Mouse (Mus musculus): ENCODE results near the gene Plcl2. TPM values are rescaled to one million over a fixed set of nuclear protein-coding genes. Genes with fewer than 3 reads are reported as not detected.

The Plcl2 gene
- total and polyA plus RNA-seq, 2 experiments from 2014 or later, result 8.8 to 43.2 TPM

DNA sequence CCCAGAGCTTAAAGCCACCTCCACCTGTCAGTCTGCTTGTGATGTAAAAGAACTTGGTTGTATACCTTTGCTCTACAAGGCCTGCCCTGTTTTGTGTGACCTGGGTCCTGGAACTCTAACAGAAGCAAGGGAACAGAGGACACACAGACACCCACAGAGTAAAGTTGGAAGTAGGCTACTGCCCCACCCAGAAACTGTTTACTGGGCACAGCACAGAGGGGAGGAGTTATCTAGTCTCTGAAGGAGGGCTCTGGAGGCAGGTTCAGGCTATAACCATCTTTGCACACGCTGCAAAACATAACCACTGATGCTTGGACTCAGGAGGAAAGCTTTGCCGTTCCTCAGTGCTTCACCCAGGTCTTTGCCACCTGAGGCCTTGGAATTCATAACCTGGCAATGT lies 221.7 kb downstream of the Plcl2 start:
- H3K4me2 ChIP-seq (ENCODE audit: low read depth, low read length, poor library complexity, severe bottlenecking), result no peak overlapping the region
- H3K4me3 ChIP-seq (ENCODE audit: low read depth, low read length), result no peak overlapping the region
- H3K9me3 ChIP-seq (ENCODE audit: low read length), result no peaks in the 10 kb centered on the region
- H3K36me3 ChIP-seq (ENCODE audit: insufficient read depth, low read length), result peaks cover 13% of the 10 kb centered on the region
- TF ChIP-seq CTCF (IDR thresholded peaks at IDR 0.05), result no peak
- H3K4me1 ChIP-seq (ENCODE audit: insufficient read depth, low read length), result no peaks in the 10 kb centered on the region
- no peak for ATAC-seq (ENCODE audit: low FRiP score)
- no peaks in the 10 kb centered on the region for H3K27me3 ChIP-seq (ENCODE audit: insufficient read depth, low read length)
- no peak overlapping the region for H3K9ac ChIP-seq (replicated peaks; ENCODE audit: low read length, poor library complexity, severe bottlenecking)
- no peak overlapping the region for H3K27ac ChIP-seq (ENCODE audit: low read depth, low read length)
- WGBS, result 90% methylated on average over 2 of the region's 2 CpGs
- no peak for DNase-seq (ENCODE audit: low spot score)

GRCm38 (mm10) chr17:50731876-50732275 lies 222.7 kb downstream of the Plcl2 start:
- Histone ChIP-seq H3K4me2 (ENCODE audit: low read depth, low read length, poor library complexity, severe bottlenecking) (no peak overlapping the region), H3K4me3 (ENCODE audit: low read depth, low read length) (no peak overlapping the region), H3K4me1 (ENCODE audit: insufficient read depth, low read length) (no peaks in the 10 kb centered on the region), H3K27me3 (ENCODE audit: insufficient read depth, low read length) (no peaks in the 10 kb centered on the region), H3K9me3 (ENCODE audit: low read length) (no peaks in the 10 kb centered on the region), H3K27ac (ENCODE audit: low read depth, low read length) (no peak overlapping the region), H3K9ac (replicated peaks; ENCODE audit: low read length, poor library complexity, severe bottlenecking) (no peak overlapping the region), H3K36me3 (ENCODE audit: insufficient read depth, low read length) (peaks cover 13% of the 10 kb centered on the region)
- 97% methylated on average over 5 of the region's 5 CpGs for WGBS
- ATAC-seq (ENCODE audit: low FRiP score), result no peak
- TF ChIP-seq CTCF (IDR thresholded peaks at IDR 0.05), result no peak
- no peak for DNase-seq (ENCODE audit: low spot score)

GRCm38 (mm10) chr17:50733390-50733789 lies 224.2 kb downstream of the Plcl2 start:
- Histone ChIP-seq H3K27ac (ENCODE audit: low read depth, low read length) (no peak overlapping the region), H3K9me3 (ENCODE audit: low read length) (no peaks in the 10 kb centered on the region), H3K9ac (replicated peaks; ENCODE audit: low read length, poor library complexity, severe bottlenecking) (no peak overlapping the region), H3K4me3 (ENCODE audit: low read depth, low read length) (no peak overlapping the region), H3K27me3 (ENCODE audit: insufficient read depth, low read length) (no peaks in the 10 kb centered on the region), H3K4me1 (ENCODE audit: insufficient read depth, low read length) (no peaks in the 10 kb centered on the region), H3K4me2 (ENCODE audit: low read depth, low read length, poor library complexity, severe bottlenecking) (no peak overlapping the region), H3K36me3 (ENCODE audit: insufficient read depth, low read length) (peaks cover 13% of the 10 kb centered on the region)
- DNase-seq (ENCODE audit: low spot score) (peak; percentile 22), ATAC-seq (ENCODE audit: low FRiP score) (no peak)
- TF ChIP-seq CTCF (IDR thresholded peaks at IDR 0.05), result no peak
- 92% methylated on average over 7 of the region's 7 CpGs for WGBS

GRCm38 (mm10) chr17:50734781-50735180 lies 225.6 kb downstream of the Plcl2 start:
- no peaks in the 10 kb centered on the region for H3K4me1 ChIP-seq (ENCODE audit: insufficient read depth, low read length)
- H3K9me3 ChIP-seq (ENCODE audit: low read length), result no peaks in the 10 kb centered on the region
- 92% methylated on average over 6 of the region's 6 CpGs for WGBS
- DNase-seq (ENCODE audit: low spot score), result peak; percentile 3
- no peak; the same call in 1 of the 2 replicates for ATAC-seq (ENCODE audit: low FRiP score)
- no peak for TF ChIP-seq CTCF (IDR thresholded peaks at IDR 0.05)
- no peak overlapping the region for H3K27ac ChIP-seq (ENCODE audit: low read depth, low read length)
- no peak overlapping the region for H3K4me3 ChIP-seq (ENCODE audit: low read depth, low read length)
- H3K36me3 ChIP-seq (ENCODE audit: insufficient read depth, low read length), result peaks cover 13% of the 10 kb centered on the region
- no peak overlapping the region for H3K9ac ChIP-seq (replicated peaks; ENCODE audit: low read length, poor library complexity, severe bottlenecking)
- H3K4me2 ChIP-seq (ENCODE audit: low read depth, low read length, poor library complexity, severe bottlenecking), result no peak overlapping the region
- H3K27me3 ChIP-seq (ENCODE audit: insufficient read depth, low read length), result no peaks in the 10 kb centered on the region

- DNase-seq (ENCODE audit: low spot score), result peak; percentile 5
- ATAC-seq (ENCODE audit: low FRiP score), result no peak
- H3K4me2 ChIP-seq (ENCODE audit: low read depth, low read length, poor library complexity, severe bottlenecking), result no peak overlapping the region
- no peak overlapping the region for H3K9ac ChIP-seq (replicated peaks; ENCODE audit: low read length, poor library complexity, severe bottlenecking)
- H3K4me3 ChIP-seq (ENCODE audit: low read depth, low read length), result no peak overlapping the region
- WGBS, result 80% methylated on average over 4 of the region's 4 CpGs
- H3K4me1 ChIP-seq (ENCODE audit: insufficient read depth, low read length), result no peaks in the 10 kb centered on the region
- no peak overlapping the region for H3K27ac ChIP-seq (ENCODE audit: low read depth, low read length)
- peaks cover 13% of the 10 kb centered on the region for H3K36me3 ChIP-seq (ENCODE audit: insufficient read depth, low read length)
- H3K27me3 ChIP-seq (ENCODE audit: insufficient read depth, low read length), result no peaks in the 10 kb centered on the region
- no peak for TF ChIP-seq CTCF (IDR thresholded peaks at IDR 0.05)
- no peaks in the 10 kb centered on the region for H3K9me3 ChIP-seq (ENCODE audit: low read length)
Measured at GRCm38 (mm10) chr17:50735382-50735954, 226.3 kb downstream of the Plcl2 start.

DNA sequence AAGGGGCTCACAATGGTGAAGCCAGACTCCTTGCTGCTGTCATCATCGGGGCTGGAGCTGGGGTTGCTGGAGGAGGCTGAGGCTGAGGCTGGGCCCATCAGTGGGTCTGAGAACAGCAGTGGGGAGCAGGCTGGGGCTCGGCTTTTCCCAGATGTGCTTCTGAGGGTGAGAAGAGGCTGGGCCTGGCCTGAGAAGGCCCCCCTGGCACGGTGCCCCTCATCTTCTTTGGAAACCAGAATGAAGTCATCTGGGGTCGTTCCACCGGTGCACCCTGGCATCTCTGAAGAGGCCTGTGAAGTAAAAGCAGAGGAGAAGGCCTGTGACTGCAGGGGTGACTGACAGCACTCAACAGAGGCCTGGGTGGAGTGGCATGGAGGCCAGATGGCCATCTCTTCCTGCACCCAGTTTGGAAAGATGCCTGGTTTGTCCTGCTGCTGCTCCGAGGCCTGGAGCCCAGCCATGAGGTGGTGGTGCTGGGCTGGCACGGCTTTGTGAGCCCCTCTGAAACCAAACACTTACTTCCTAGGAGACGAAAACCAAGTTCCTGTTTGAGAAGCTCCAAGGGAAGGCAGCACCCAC lies 226.8 kb downstream of the Plcl2 start:
- peak; percentile 52 for DNase-seq (ENCODE audit: low spot score)
- no peaks in the 10 kb centered on the region for H3K4me1 ChIP-seq (ENCODE audit: insufficient read depth, low read length)
- H3K36me3 ChIP-seq (ENCODE audit: insufficient read depth, low read length), result peaks cover 13% of the 10 kb centered on the region
- TF ChIP-seq CTCF (IDR thresholded peaks at IDR 0.05), result no peak
- H3K4me3 ChIP-seq (ENCODE audit: low read depth, low read length), result no peak overlapping the region
- ATAC-seq (ENCODE audit: low FRiP score), result no peak
- H3K4me2 ChIP-seq (ENCODE audit: low read depth, low read length, poor library complexity, severe bottlenecking), result no peak overlapping the region
- H3K27me3 ChIP-seq (ENCODE audit: insufficient read depth, low read length), result no peaks in the 10 kb centered on the region
- no peaks in the 10 kb centered on the region for H3K9me3 ChIP-seq (ENCODE audit: low read length)
- 71% methylated on average over 8 of the region's 8 CpGs for WGBS
- H3K9ac ChIP-seq (replicated peaks; ENCODE audit: low read length, poor library complexity, severe bottlenecking), result no peak overlapping the region
- H3K27ac ChIP-seq (ENCODE audit: low read depth, low read length), result no peak overlapping the region

Measured in midbrain, postnatal 0 days (tissue).